Mouse (Mus musculus) MEL (cell line): Measurements from ENCODE around the gene Gm37240.

Experiments used
- CTCF ChIP-seq, 3 experiments: IDR thresholded peaks in 2 of 3; conservative IDR thresholded peaks in 1 of 3; 2 replicates each; pipeline ENCODE4 v1.5.1; 2011 to 2012; ENCODE audit warnings: low read length in 3 of 3, low read depth in 2 of 3, mild to moderate bottlenecking in 2 of 3, improper control_type of control experiment in 1 of 3, inconsistent platforms in 1 of 3, mixed read lengths in 1 of 3, moderate library complexity in 1 of 3; ENCODE audit not compliant: control insufficient read depth in 1 of 3, insufficient read depth in 1 of 3, poor library complexity in 1 of 3, severe bottlenecking in 1 of 3
- EP300 ChIP-seq, 2 experiments: IDR thresholded peaks; 2 replicates each; pipeline ENCODE4 v1.6.1; 2011; ENCODE audit warnings: improper control_type of control experiment in 2 of 2, low read length in 2 of 2, low read depth in 1 of 2, mild to moderate bottlenecking in 1 of 2
- ETS1 ChIP-seq: IDR thresholded peaks from 2 replicates; pipeline ENCODE4 v1.6.1; 2012; ENCODE audit warnings: low read depth, mild to moderate bottlenecking, inconsistent platforms, low read length, improper control_type of control experiment, moderate library complexity
- JUND ChIP-seq: IDR thresholded peaks from 2 replicates; pipeline ENCODE4 v1.6.1; 2011; ENCODE audit warnings: low read depth, mild to moderate bottlenecking, improper control_type of control experiment, low read length
- KAT2A ChIP-seq: conservative IDR thresholded peaks from 2 replicates; pipeline ENCODE4 v1.6.1; 2012; ENCODE audit warnings: low read depth, low read length, improper control_type of control experiment, inconsistent platforms
- MEF2A ChIP-seq: IDR thresholded peaks from 2 replicates; pipeline ENCODE4 v1.6.1; 2014; ENCODE audit warnings: low read depth, mild to moderate bottlenecking, inconsistent platforms, low read length, improper control_type of control experiment; ENCODE audit not compliant: poor library complexity, insufficient replicate concordance, severe bottlenecking; ENCODE audit errors: extremely low read depth
- SIN3A ChIP-seq: IDR thresholded peaks from 2 replicates; pipeline ENCODE4 v1.6.1; 2012; ENCODE audit warnings: low read length, improper control_type of control experiment, inconsistent platforms
- TAL1 ChIP-seq: IDR thresholded peaks from 2 replicates; pipeline ENCODE4 v1.6.1; 2012; ENCODE audit warnings: mild to moderate bottlenecking, inconsistent platforms, low read length, moderate library complexity, mixed read lengths
- USF1 ChIP-seq: IDR thresholded peaks from 2 replicates; pipeline ENCODE4 v1.6.1; 2014; ENCODE audit warnings: low read depth, mild to moderate bottlenecking, inconsistent platforms, low read length, improper control_type of control experiment, moderate library complexity

GRCm38 (mm10) chr3:85338755-85339095 is 548.6 kb downstream of the Gm37240 start:
- TF ChIP-seq JUND (no peak), TAL1 (no peak), SIN3A (no peak), ETS1 (no peak), CTCF (IDR thresholded peaks at IDR 0.05 in 2 of 3, conservative IDR thresholded peaks at IDR 0.05 in 1 of 3; ENCODE audit: control insufficient read depth in 1 of 3, insufficient read depth in 1 of 3, low read depth in 2 of 3, low read length in 3 of 3, poor library complexity in 1 of 3, severe bottlenecking in 1 of 3) (no peak), MEF2A (no peak), KAT2A (no peak), USF1 (no peak), EP300 (IDR thresholded peaks at IDR 0.05; ENCODE audit: low read depth in 1 of 2, low read length in 2 of 2) (no peak)
